Mouse (Mus musculus): ENCODE data around the gene Itga6. TPM values are rescaled to one million over a fixed set of nuclear protein-coding genes. Genes with fewer than 3 reads are reported as not detected.

Itga6 gene
- polyA plus RNA-seq, 1 experiment from 2014 or later, result 59.5 TPM

DNA sequence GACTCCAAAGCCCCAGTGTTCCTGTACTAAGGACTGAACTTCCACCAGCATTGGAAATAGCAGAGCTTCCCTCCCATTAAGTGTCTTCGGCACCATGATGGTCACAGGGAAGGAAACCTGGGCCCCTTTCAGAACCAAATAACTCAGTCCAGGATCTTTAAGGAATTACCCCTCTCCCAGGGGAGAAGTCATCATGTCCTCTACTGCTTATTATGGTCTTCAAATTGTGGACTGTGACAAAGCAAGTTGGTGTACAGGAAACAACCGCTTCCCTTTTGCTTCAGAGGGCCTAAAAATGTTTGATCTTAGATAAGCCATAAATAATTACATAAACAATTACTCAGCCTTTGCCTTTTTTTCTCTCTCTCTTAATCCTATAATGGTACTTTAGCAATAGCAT, 6.4 kb downstream of the Itga6 start:
- Histone ChIP-seq H3K4me1 (replicated peaks; ENCODE audit: control insufficient read depth, insufficient read depth, low read length) (peaks cover 14% of the 10 kb centered on the region), H3K36me3 (ENCODE audit: control insufficient read depth, insufficient read depth, low read length) (no peaks in the 10 kb centered on the region), H3K27ac (ENCODE audit: low read depth, low read length) (no peak overlapping the region), H3K4me2 (ENCODE audit: low read depth, low read length, severe bottlenecking) (no peak overlapping the region), H3K9ac (ENCODE audit: low read length) (no peak overlapping the region), H3K9me3 (ENCODE audit: control insufficient read depth, low read length) (no peaks in the 10 kb centered on the region), H3K27me3 (ENCODE audit: control insufficient read depth, insufficient read depth, low read length) (no peaks in the 10 kb centered on the region), H3K4me3 (ENCODE audit: low read depth, low read length) (no peak overlapping the region)
- ATAC-seq (replicated peaks; ENCODE audit: low FRiP score), result no peak
- no peak for DNase-seq (ENCODE audit: low spot score)
- WGBS, result 88% methylated on average over 2 of the region's 2 CpGs

- ATAC-seq (replicated peaks; ENCODE audit: low FRiP score) (no peak), DNase-seq (ENCODE audit: low spot score) (no peak)
- no peaks in the 10 kb centered on the region for H3K36me3 ChIP-seq (ENCODE audit: control insufficient read depth, insufficient read depth, low read length)
- H3K27ac ChIP-seq (ENCODE audit: low read depth, low read length), result no peak overlapping the region
- no peaks in the 10 kb centered on the region for H3K9me3 ChIP-seq (ENCODE audit: control insufficient read depth, low read length)
- peaks cover 14% of the 10 kb centered on the region for H3K4me1 ChIP-seq (replicated peaks; ENCODE audit: control insufficient read depth, insufficient read depth, low read length)
- 89% methylated on average over 2 of the region's 2 CpGs for WGBS
- H3K9ac ChIP-seq (ENCODE audit: low read length), result no peak overlapping the region
- H3K4me3 ChIP-seq (ENCODE audit: low read depth, low read length), result no peak overlapping the region
- H3K4me2 ChIP-seq (ENCODE audit: low read depth, low read length, severe bottlenecking), result no peak overlapping the region
- no peaks in the 10 kb centered on the region for H3K27me3 ChIP-seq (ENCODE audit: control insufficient read depth, insufficient read depth, low read length)
Measured at GRCm38 (mm10) chr2:71752383-71752782, 7.0 kb downstream of the Itga6 start.

- no peaks in the 10 kb centered on the region for H3K9me3 ChIP-seq (ENCODE audit: control insufficient read depth, low read length)
- no peak overlapping the region for H3K4me2 ChIP-seq (ENCODE audit: low read depth, low read length, severe bottlenecking)
- no peak for DNase-seq (ENCODE audit: low spot score)
- ATAC-seq (replicated peaks; ENCODE audit: low FRiP score), result no peak
- no peaks in the 10 kb centered on the region for H3K36me3 ChIP-seq (ENCODE audit: control insufficient read depth, insufficient read depth, low read length)
- no peak overlapping the region for H3K27ac ChIP-seq (ENCODE audit: low read depth, low read length)
- H3K27me3 ChIP-seq (ENCODE audit: control insufficient read depth, insufficient read depth, low read length), result no peaks in the 10 kb centered on the region
- 82% methylated on average over 4 of the region's 4 CpGs for WGBS
- H3K4me3 ChIP-seq (ENCODE audit: low read depth, low read length), result no peak overlapping the region
- H3K9ac ChIP-seq (ENCODE audit: low read length), result no peak overlapping the region
- peaks cover 14% of the 10 kb centered on the region for H3K4me1 ChIP-seq (replicated peaks; ENCODE audit: control insufficient read depth, insufficient read depth, low read length)
Measured at GRCm38 (mm10) chr2:71753161-71753560, 7.7 kb downstream of the Itga6 start.

GRCm38 (mm10) chr2:71755748-71756147, 10.3 kb downstream of the Itga6 start:
- no peak for DNase-seq (ENCODE audit: low spot score)
- no peaks in the 10 kb centered on the region; the same call in 1 of the 2 replicates for H3K4me1 ChIP-seq (replicated peaks; ENCODE audit: control insufficient read depth, insufficient read depth, low read length)
- no peaks in the 10 kb centered on the region for H3K9me3 ChIP-seq (ENCODE audit: control insufficient read depth, low read length)
- H3K27ac ChIP-seq (ENCODE audit: low read depth, low read length), result no peak overlapping the region
- H3K9ac ChIP-seq (ENCODE audit: low read length), result no peak overlapping the region
- no peak overlapping the region for H3K4me2 ChIP-seq (ENCODE audit: low read depth, low read length, severe bottlenecking)
- H3K36me3 ChIP-seq (ENCODE audit: control insufficient read depth, insufficient read depth, low read length), result no peaks in the 10 kb centered on the region
- H3K4me3 ChIP-seq (ENCODE audit: low read depth, low read length), result no peak overlapping the region
- no peak for ATAC-seq (replicated peaks; ENCODE audit: low FRiP score)
- 98% methylated on average over 4 of the region's 4 CpGs for WGBS
- H3K27me3 ChIP-seq (ENCODE audit: control insufficient read depth, insufficient read depth, low read length), result no peaks in the 10 kb centered on the region

- DNase-seq (ENCODE audit: low spot score), result no peak
- no peak for ATAC-seq (replicated peaks; ENCODE audit: low FRiP score)
- 84% methylated on average over 5 of the region's 5 CpGs for WGBS
Measured at GRCm38 (mm10) chr2:71757098-71757497, 11.7 kb downstream of the Itga6 start.

DNA sequence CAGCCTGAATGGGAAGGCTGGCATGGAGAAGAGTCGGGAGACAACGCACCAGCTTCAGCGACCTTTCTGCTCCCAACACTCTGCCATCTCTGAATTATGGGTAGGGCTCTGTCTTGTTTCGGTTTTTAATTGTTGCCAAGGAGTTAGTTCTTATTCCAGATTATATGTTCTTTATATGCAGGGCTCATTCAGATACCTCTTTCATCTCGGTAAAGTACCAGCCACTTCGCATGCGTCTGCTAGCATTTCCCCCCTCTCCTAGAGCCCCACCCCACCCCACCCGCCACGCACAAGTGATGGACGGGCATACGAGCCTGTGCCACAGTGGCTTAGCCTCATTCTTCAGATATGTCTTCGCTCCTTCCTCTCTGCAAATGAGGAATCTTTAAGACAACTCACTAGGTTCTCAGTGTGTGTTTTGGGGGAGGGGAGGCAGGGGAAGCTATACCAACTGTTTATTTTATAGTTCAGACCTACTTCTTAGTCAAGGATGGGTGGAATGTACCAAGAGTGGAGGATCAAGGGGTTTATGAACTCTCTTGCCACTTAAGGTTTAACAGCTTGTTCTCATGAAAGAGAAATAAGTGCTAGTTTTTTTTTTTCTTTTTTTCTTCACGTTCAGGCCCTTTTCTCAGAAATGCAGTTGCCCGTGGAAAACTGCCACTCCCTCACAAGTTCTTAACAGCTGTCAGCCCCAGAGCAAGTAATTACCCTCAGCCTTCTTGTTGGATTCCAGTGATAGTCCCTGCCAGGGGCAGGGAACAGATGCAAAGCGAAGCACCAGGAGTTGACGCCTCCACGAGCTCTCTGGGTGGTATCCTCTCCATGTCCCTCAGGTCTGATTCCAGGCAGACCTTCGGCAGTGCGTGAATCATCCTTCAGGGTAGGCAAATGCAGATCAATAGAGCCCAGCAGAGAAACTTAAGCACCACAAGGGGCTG, 13.4 kb downstream of the Itga6 start:
- Histone ChIP-seq H3K4me1 (replicated peaks; ENCODE audit: control insufficient read depth, insufficient read depth, low read length) (no peaks in the 10 kb centered on the region), H3K9me3 (ENCODE audit: control insufficient read depth, low read length) (no peaks in the 10 kb centered on the region), H3K27me3 (ENCODE audit: control insufficient read depth, insufficient read depth, low read length) (no peaks in the 10 kb centered on the region), H3K4me2 (ENCODE audit: low read depth, low read length, severe bottlenecking) (no peak overlapping the region), H3K36me3 (ENCODE audit: control insufficient read depth, insufficient read depth, low read length) (no peaks in the 10 kb centered on the region), H3K9ac (ENCODE audit: low read length) (no peak overlapping the region), H3K27ac (ENCODE audit: low read depth, low read length) (no peak overlapping the region), H3K4me3 (ENCODE audit: low read depth, low read length) (no peak overlapping the region)
- 71% methylated on average over 19 of the region's 19 CpGs for WGBS
- ATAC-seq (replicated peaks; ENCODE audit: low FRiP score) (no peak), DNase-seq (ENCODE audit: low spot score) (no peak)

More at GRCm38 (mm10) chr2:71757098-71757497, 11.7 kb downstream of the Itga6 start:
- H3K4me3 ChIP-seq (ENCODE audit: low read depth, low read length), result no peak overlapping the region
- H3K27me3 ChIP-seq (ENCODE audit: control insufficient read depth, insufficient read depth, low read length), result no peaks in the 10 kb centered on the region
- no peaks in the 10 kb centered on the region for H3K9me3 ChIP-seq (ENCODE audit: control insufficient read depth, low read length)
- H3K36me3 ChIP-seq (ENCODE audit: control insufficient read depth, insufficient read depth, low read length), result no peaks in the 10 kb centered on the region
- H3K4me1 ChIP-seq (replicated peaks; ENCODE audit: control insufficient read depth, insufficient read depth, low read length), result no peaks in the 10 kb centered on the region
- H3K4me2 ChIP-seq (ENCODE audit: low read depth, low read length, severe bottlenecking), result no peak overlapping the region
- no peak overlapping the region for H3K9ac ChIP-seq (ENCODE audit: low read length)
- no peak overlapping the region for H3K27ac ChIP-seq (ENCODE audit: low read depth, low read length)

- DNase-seq (ENCODE audit: low spot score) (no peak), ATAC-seq (replicated peaks; ENCODE audit: low FRiP score) (no peak)
- Histone ChIP-seq H3K4me1 (replicated peaks; ENCODE audit: control insufficient read depth, insufficient read depth, low read length) (no peaks in the 10 kb centered on the region), H3K36me3 (ENCODE audit: control insufficient read depth, insufficient read depth, low read length) (no peaks in the 10 kb centered on the region), H3K4me2 (ENCODE audit: low read depth, low read length, severe bottlenecking) (no peak overlapping the region), H3K27ac (ENCODE audit: low read depth, low read length) (no peak overlapping the region), H3K9ac (ENCODE audit: low read length) (no peak overlapping the region), H3K4me3 (ENCODE audit: low read depth, low read length) (no peak overlapping the region), H3K27me3 (ENCODE audit: control insufficient read depth, insufficient read depth, low read length) (no peaks in the 10 kb centered on the region), H3K9me3 (ENCODE audit: control insufficient read depth, low read length) (no peaks in the 10 kb centered on the region)
- WGBS, result 85% methylated on average over 4 of the region's 4 CpGs
Measured at GRCm38 (mm10) chr2:71760091-71760490, 14.7 kb downstream of the Itga6 start.

DNA sequence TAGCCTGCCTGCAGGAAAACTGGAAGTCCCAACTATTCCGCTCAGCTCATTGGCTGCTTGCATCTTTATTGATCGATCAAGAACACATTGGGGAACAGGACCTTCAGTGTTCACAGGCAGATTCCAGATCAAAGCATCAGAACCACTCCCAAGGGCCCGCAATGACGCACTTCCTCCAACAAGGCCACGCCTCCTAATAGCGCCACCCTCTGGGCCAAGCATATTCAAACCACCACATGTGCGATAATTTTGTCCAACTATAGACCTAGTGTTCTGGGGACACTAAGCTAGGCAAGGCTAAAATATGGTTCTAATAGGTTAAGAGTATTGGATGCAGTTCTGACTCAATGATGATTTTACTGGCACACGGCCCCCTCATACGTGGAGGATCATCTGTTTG, 15.7 kb downstream of the Itga6 start:
- ATAC-seq (replicated peaks; ENCODE audit: low FRiP score) (no peak), DNase-seq (ENCODE audit: low spot score) (no peak)
- Histone ChIP-seq H3K36me3 (ENCODE audit: control insufficient read depth, insufficient read depth, low read length) (no peaks in the 10 kb centered on the region), H3K9me3 (ENCODE audit: control insufficient read depth, low read length) (no peaks in the 10 kb centered on the region), H3K4me3 (ENCODE audit: low read depth, low read length) (no peak overlapping the region), H3K27ac (ENCODE audit: low read depth, low read length) (no peak overlapping the region), H3K9ac (ENCODE audit: low read length) (no peak overlapping the region), H3K4me1 (replicated peaks; ENCODE audit: control insufficient read depth, insufficient read depth, low read length) (no peaks in the 10 kb centered on the region), H3K4me2 (ENCODE audit: low read depth, low read length, severe bottlenecking) (no peak overlapping the region), H3K27me3 (ENCODE audit: control insufficient read depth, insufficient read depth, low read length) (no peaks in the 10 kb centered on the region)
- 93% methylated on average over 9 of the region's 9 CpGs for WGBS

DNA sequence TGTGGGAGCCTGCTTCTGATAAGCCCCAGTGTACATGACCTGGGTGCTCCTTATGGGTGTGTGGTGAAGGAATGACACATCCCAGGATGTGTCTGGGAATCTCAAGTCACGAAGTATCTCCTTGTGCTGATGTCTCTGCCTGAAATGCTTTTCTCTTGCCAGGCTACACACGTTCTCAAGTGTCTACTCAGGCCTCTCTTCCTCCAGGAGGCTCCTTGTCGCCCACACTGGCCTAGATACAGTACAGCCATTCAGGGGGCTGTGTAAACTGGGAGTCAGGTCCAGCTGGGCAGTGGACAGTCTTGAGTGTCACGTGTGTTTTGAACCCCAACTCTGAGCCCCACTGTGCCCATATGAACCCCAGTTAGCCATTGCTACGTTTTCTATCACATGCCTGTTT, 19.1 kb downstream of the Itga6 start:
- H3K9me3 ChIP-seq (ENCODE audit: control insufficient read depth, low read length), result no peaks in the 10 kb centered on the region
- no peak overlapping the region for H3K4me3 ChIP-seq (ENCODE audit: low read depth, low read length)
- H3K4me2 ChIP-seq (ENCODE audit: low read depth, low read length, severe bottlenecking), result no peak overlapping the region
- ATAC-seq (replicated peaks; ENCODE audit: low FRiP score), result no peak
- no peaks in the 10 kb centered on the region for H3K4me1 ChIP-seq (replicated peaks; ENCODE audit: control insufficient read depth, insufficient read depth, low read length)
- no peaks in the 10 kb centered on the region for H3K27me3 ChIP-seq (ENCODE audit: control insufficient read depth, insufficient read depth, low read length)
- DNase-seq (ENCODE audit: low spot score), result no peak
- 81% methylated on average over 5 of the region's 5 CpGs for WGBS
- H3K36me3 ChIP-seq (ENCODE audit: control insufficient read depth, insufficient read depth, low read length), result no peaks in the 10 kb centered on the region
- H3K9ac ChIP-seq (ENCODE audit: low read length), result no peak overlapping the region
- no peak overlapping the region for H3K27ac ChIP-seq (ENCODE audit: low read depth, low read length)
